Comparison of ENCODE assay signal across 9 mouse cellular contexts in the genomic region with DNA sequence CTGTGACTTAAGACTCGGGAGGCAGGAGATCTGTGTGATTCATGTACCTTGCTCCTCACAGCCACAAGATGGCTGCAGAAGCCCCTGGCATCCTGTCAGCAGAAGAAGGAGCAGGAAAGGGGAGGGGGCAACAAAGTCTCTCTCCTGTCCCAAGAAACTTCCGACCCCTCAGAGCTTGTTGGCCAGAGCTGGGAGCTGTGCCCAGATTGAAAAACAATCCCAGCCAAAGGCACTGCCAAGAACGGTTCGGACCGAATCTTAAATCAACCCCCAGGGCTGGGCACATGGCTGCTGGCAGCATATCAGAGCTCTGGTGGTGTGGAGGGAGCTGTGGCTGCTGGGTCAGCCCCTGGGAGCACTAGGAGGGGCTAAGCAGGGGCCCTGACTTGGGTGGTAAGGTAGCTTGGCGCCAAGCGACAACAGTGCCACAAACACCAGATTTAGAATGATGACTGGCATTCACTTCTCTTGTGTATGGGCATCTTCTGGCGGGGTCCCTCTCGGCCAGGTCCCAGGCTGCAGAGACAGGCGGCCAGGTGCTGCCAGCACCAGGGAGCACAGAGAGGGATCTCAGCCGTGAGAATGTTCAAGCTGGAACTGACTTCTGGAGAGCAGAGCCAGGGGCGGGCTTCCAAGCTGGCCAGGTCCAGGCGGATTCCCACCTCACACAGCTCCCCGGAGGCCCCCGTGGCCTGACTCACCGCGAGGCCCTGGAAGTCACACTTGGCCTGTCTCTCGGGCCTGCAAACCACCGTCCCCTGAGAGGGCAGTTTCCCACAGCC. TPM values are rescaled to one million over a fixed set of nuclear protein-coding genes. Genes with fewer than 3 reads are reported as not detected.
DNase-seq lines count a peak whose midpoint lies in the region; ATAC-seq and TF ChIP-seq lines count a peak whose summit lies in the region.
"Had no signal": no experiment of that assay in that cellular context is flagged by ENCODE, and none has a peak within 500 bp of the region (broad histone marks: within the 10 kb centered on the region; RNA-seq: fewer than 3 reads in every experiment).

No protein-coding gene starts in this region.

- H3K27me3 ChIP-seq in forebrain, postnatal 0 days (ENCODE audit: insufficient read depth, low read length) = no peaks in the 10 kb centered on the region
- H3K27me3 ChIP-seq in forebrain, embryonic 13.5 days = 0 out of 2 replicates have a peak, but pooled peaks cover 5% of the 10 kb centered on the region
- H3K27me3 ChIP-seq in midbrain, embryonic 14.5 days (ENCODE audit: control insufficient read depth, insufficient read depth, low read length) = no peaks in the 10 kb centered on the region
- H3K27me3 ChIP-seq in midbrain, embryonic 13.5 days = 0 out of 2 replicates have a peak, but pooled peaks cover 6% of the 10 kb centered on the region

- H3K36me3 ChIP-seq in forebrain, postnatal 0 days (ENCODE audit: insufficient read depth) = peaks cover 22% of the 10 kb centered on the region; the same call in 1 of the 2 replicates
- H3K36me3 ChIP-seq in forebrain, embryonic 13.5 days (ENCODE audit: poor library complexity, severe bottlenecking) = peaks cover 29% of the 10 kb centered on the region
- peaks cover 28% of the 10 kb centered on the region for H3K36me3 ChIP-seq in midbrain, embryonic 14.5 days (ENCODE audit: control insufficient read depth, insufficient read depth, low read length)
- H3K36me3 ChIP-seq in midbrain, embryonic 13.5 days = peaks cover 26% of the 10 kb centered on the region

- no peak overlapping the region for H3K4me3 ChIP-seq in forebrain, postnatal 0 days (ENCODE audit: low read depth, low read length)
- no peak overlapping the region for H3K4me3 ChIP-seq in forebrain, embryonic 13.5 days
- H3K4me3 ChIP-seq in midbrain, embryonic 14.5 days (replicated peaks; ENCODE audit: low read depth, low read length) = no peak overlapping the region
- H3K4me3 ChIP-seq in midbrain, embryonic 13.5 days (replicated peaks) = no peak overlapping the region

- H3K9me3 ChIP-seq in forebrain, postnatal 0 days (ENCODE audit: low read length) = no peaks in the 10 kb centered on the region
- no peaks in the 10 kb centered on the region for H3K9me3 ChIP-seq in forebrain, embryonic 13.5 days (replicated peaks)
- H3K9me3 ChIP-seq in midbrain, embryonic 14.5 days (ENCODE audit: control insufficient read depth, low read length) = no peaks in the 10 kb centered on the region
- no peaks in the 10 kb centered on the region for H3K9me3 ChIP-seq in midbrain, embryonic 13.5 days

- peak; percentile 68 for DNase-seq in forebrain, postnatal 0 days
- peak; percentile 53 for DNase-seq in midbrain, embryonic 14.5 days
- DNase-seq in gastrocnemius, adult 18-20 months (ENCODE audit: low spot score) = peak; percentile 68
- DNase-seq in left cerebral cortex, postnatal 4 days = peak; percentile 84
- DNase-seq in thymus, postnatal 25 days = no peak

- peak; percentile 82 for ATAC-seq in forebrain, postnatal 0 days
- ATAC-seq in forebrain, embryonic 13.5 days = no peak
- ATAC-seq in midbrain, embryonic 14.5 days (ENCODE audit: low FRiP score, low TSS enrichment) = no peak
- ATAC-seq in midbrain, embryonic 13.5 days = no peak
- no peak for ATAC-seq in megakaryocyte-erythroid progenitor cell, adult 5-6 weeks (replicated peaks; ENCODE audit: low FRiP score, low TSS enrichment, poor library complexity, severe bottlenecking)

- H3K9ac ChIP-seq in forebrain, postnatal 0 days = no peak overlapping the region
- H3K9ac ChIP-seq in forebrain, embryonic 13.5 days = no peak overlapping the region
- H3K9ac ChIP-seq in midbrain, embryonic 14.5 days (replicated peaks; ENCODE audit: low read length) = no peak overlapping the region; the same call in 1 of the 2 replicates
- no peak overlapping the region for H3K9ac ChIP-seq in midbrain, embryonic 13.5 days (replicated peaks)

- H3K27ac ChIP-seq in forebrain, postnatal 0 days (ENCODE audit: low read depth, low read length) = no peak overlapping the region; the same call in 1 of the 2 replicates
- no peak overlapping the region for H3K27ac ChIP-seq in forebrain, embryonic 13.5 days
- H3K27ac ChIP-seq in midbrain, embryonic 14.5 days (replicated peaks; ENCODE audit: low read depth, low read length) = no peak overlapping the region
- no peak overlapping the region for H3K27ac ChIP-seq in midbrain, embryonic 13.5 days

- intact Hi-C loops in left cerebral cortex, postnatal 4 days (cut with DNase I) = no loop called here

- WGBS in forebrain, postnatal 0 days = 57% methylated on average over 19 of the region's 19 CpGs
- 72% methylated on average over 19 of the region's 19 CpGs for WGBS in forebrain, embryonic 13.5 days
- 73% methylated on average over 19 of the region's 19 CpGs for WGBS in midbrain, embryonic 14.5 days
- WGBS in midbrain, embryonic 13.5 days = 74% methylated on average over 19 of the region's 19 CpGs

- no peak overlapping the region for H3K4me2 ChIP-seq in forebrain, postnatal 0 days (ENCODE audit: low read depth)
- H3K4me2 ChIP-seq in forebrain, embryonic 13.5 days = no peak overlapping the region
- H3K4me2 ChIP-seq in midbrain, embryonic 14.5 days (ENCODE audit: low read length) = no peak overlapping the region
- H3K4me2 ChIP-seq in midbrain, embryonic 13.5 days (replicated peaks) = no peak overlapping the region

- H3K4me1 ChIP-seq in forebrain, postnatal 0 days (ENCODE audit: insufficient read depth) = no peaks in the 10 kb centered on the region
- H3K4me1 ChIP-seq in forebrain, embryonic 13.5 days = no peaks in the 10 kb centered on the region
- no peaks in the 10 kb centered on the region for H3K4me1 ChIP-seq in midbrain, embryonic 14.5 days (ENCODE audit: control insufficient read depth, insufficient read depth, low read length)
- H3K4me1 ChIP-seq in midbrain, embryonic 13.5 days (replicated peaks) = no peaks in the 10 kb centered on the region

- TF ChIP-seq CTCF in forebrain, postnatal 0 days (IDR thresholded peaks at IDR 0.05; ENCODE audit: low read depth) = peak; percentile 23; the same call in 1 of the 2 replicates

RNA-seq across cellular contexts. Expression of a gene that starts 8.5 kb away (rescaled TPM):
- total RNA-seq in forebrain, postnatal 0 days (2014; rRNA removed) = 41.2 and 51.7 TPM in 2 replicates
- polyA plus RNA-seq in forebrain, postnatal 0 days (2015; fragmentation: Nextera tagmentation; extraction: Ambion mirVana) = 43.8 and 52.9 TPM in 2 replicates
- polyA plus RNA-seq in forebrain, embryonic 13.5 days (2015; fragmentation: Nextera tagmentation; extraction: Ambion mirVana) = 23.4 and 28.2 TPM in 2 replicates
- 43.9 and 51.7 TPM in 2 replicates for polyA plus RNA-seq in midbrain, embryonic 14.5 days (2014; fragmentation: Nextera tagmentation; extraction: Ambion mirVana)
- polyA plus RNA-seq in midbrain, embryonic 13.5 days (2015; fragmentation: Nextera tagmentation; extraction: Ambion mirVana) = 33.9 and 36.1 TPM in 2 replicates
- total RNA-seq in gastrocnemius, adult 18-20 months (2021) = 1 to 10 TPM; 7.7 to 8.4 TPM
- 100 to 1,000 TPM; 109 TPM for total RNA-seq in left cerebral cortex, postnatal 4 days (2021)
- total RNA-seq in megakaryocyte-erythroid progenitor cell, adult 5-6 weeks (2014; fragmentation: Nextera tagmentation) = 15.6 and 21.7 TPM in 2 replicates
- 1.1 and 1.3 TPM in 2 replicates for total RNA-seq in megakaryocyte-erythroid progenitor cell, adult 5-6 weeks (2017)

RNA-seq across cellular contexts. Expression of a gene that starts 28.9 kb away (rescaled TPM):
- total RNA-seq in forebrain, postnatal 0 days (2014; rRNA removed) = 29.9 and 34.8 TPM in 2 replicates
- 30.8 and 35.3 TPM in 2 replicates for polyA plus RNA-seq in forebrain, postnatal 0 days (2015; fragmentation: Nextera tagmentation; extraction: Ambion mirVana)
- 15.3 and 16.4 TPM in 2 replicates for polyA plus RNA-seq in forebrain, embryonic 13.5 days (2015; fragmentation: Nextera tagmentation; extraction: Ambion mirVana)
- polyA plus RNA-seq in midbrain, embryonic 14.5 days (2014; fragmentation: Nextera tagmentation; extraction: Ambion mirVana) = 24.2 and 27.2 TPM in 2 replicates
- polyA plus RNA-seq in midbrain, embryonic 13.5 days (2015; fragmentation: Nextera tagmentation; extraction: Ambion mirVana) = 19.3 and 22.2 TPM in 2 replicates
- 1 to 10 TPM; 7.7 to 8.3 TPM for total RNA-seq in gastrocnemius, adult 18-20 months (2021)
- 10 to 100 TPM; 26.3 to 28.7 TPM for total RNA-seq in left cerebral cortex, postnatal 4 days (2021)
- total RNA-seq in megakaryocyte-erythroid progenitor cell, adult 5-6 weeks (2014; fragmentation: Nextera tagmentation) = 8.4 and 9.5 TPM in 2 replicates
- total RNA-seq in megakaryocyte-erythroid progenitor cell, adult 5-6 weeks (2017) = 6.0 and 8.2 TPM in 2 replicates

RNA-seq across cellular contexts. Expression of a gene that starts 39.3 kb away (rescaled TPM):
- 96.0 and 115 TPM in 2 replicates for total RNA-seq in forebrain, postnatal 0 days (2014; rRNA removed)
- polyA plus RNA-seq in forebrain, postnatal 0 days (2015; fragmentation: Nextera tagmentation; extraction: Ambion mirVana) = 147 and 150 TPM in 2 replicates
- polyA plus RNA-seq in forebrain, embryonic 13.5 days (2015; fragmentation: Nextera tagmentation; extraction: Ambion mirVana) = 32.5 and 38.0 TPM in 2 replicates
- 104 and 143 TPM in 2 replicates for polyA plus RNA-seq in midbrain, embryonic 14.5 days (2014; fragmentation: Nextera tagmentation; extraction: Ambion mirVana)
- polyA plus RNA-seq in midbrain, embryonic 13.5 days (2015; fragmentation: Nextera tagmentation; extraction: Ambion mirVana) = 60.6 and 61.5 TPM in 2 replicates
- not detected for total RNA-seq in gastrocnemius, adult 18-20 months (2021)
- 10 to 100 TPM; 65.7 to 80.3 TPM for total RNA-seq in left cerebral cortex, postnatal 4 days (2021)
- total RNA-seq in megakaryocyte-erythroid progenitor cell, adult 5-6 weeks (2014; fragmentation: Nextera tagmentation) = not detected in 2 replicates
- total RNA-seq in megakaryocyte-erythroid progenitor cell, adult 5-6 weeks (2017) = not detected in 2 replicates
- total RNA-seq: G1E had no signal

RNA-seq across cellular contexts. Expression of a gene that starts 45.1 kb away (rescaled TPM):
- total RNA-seq in forebrain, postnatal 0 days (2014; rRNA removed) = 6.5 and 20.9 TPM in 2 replicates
- polyA plus RNA-seq in forebrain, postnatal 0 days (2015; fragmentation: Nextera tagmentation; extraction: Ambion mirVana) = 24.6 and 34.5 TPM in 2 replicates
- polyA plus RNA-seq in forebrain, embryonic 13.5 days (2015; fragmentation: Nextera tagmentation; extraction: Ambion mirVana) = 0.86 and 0.92 TPM in 2 replicates
- polyA plus RNA-seq in midbrain, embryonic 14.5 days (2014; fragmentation: Nextera tagmentation; extraction: Ambion mirVana) = 2.1 and 3.0 TPM in 2 replicates
- 0.97 and 1.1 TPM in 2 replicates for polyA plus RNA-seq in midbrain, embryonic 13.5 days (2015; fragmentation: Nextera tagmentation; extraction: Ambion mirVana)
- 1 to 10 TPM; 2.8 to 2.9 TPM for total RNA-seq in gastrocnemius, adult 18-20 months (2021)
- 10 to 100 TPM; 22.3 to 32.3 TPM for total RNA-seq in left cerebral cortex, postnatal 4 days (2021)
- total RNA-seq in megakaryocyte-erythroid progenitor cell, adult 5-6 weeks (2014; fragmentation: Nextera tagmentation) = 0.30 and 2.3 TPM in 2 replicates
- total RNA-seq in megakaryocyte-erythroid progenitor cell, adult 5-6 weeks (2017) = not detected in 2 replicates
- total RNA-seq: G1E had no signal
- polyA plus RNA-seq: G1E had no signal

RNA-seq across cellular contexts. Expression of a gene that starts 58.7 kb away (rescaled TPM):
- total RNA-seq in forebrain, postnatal 0 days (2014; rRNA removed) = 130 and 148 TPM in 2 replicates
- 200 and 247 TPM in 2 replicates for polyA plus RNA-seq in forebrain, postnatal 0 days (2015; fragmentation: Nextera tagmentation; extraction: Ambion mirVana)
- polyA plus RNA-seq in forebrain, embryonic 13.5 days (2015; fragmentation: Nextera tagmentation; extraction: Ambion mirVana) = 150 and 154 TPM in 2 replicates
- polyA plus RNA-seq in midbrain, embryonic 14.5 days (2014; fragmentation: Nextera tagmentation; extraction: Ambion mirVana) = 152 and 190 TPM in 2 replicates
- 152 and 155 TPM in 2 replicates for polyA plus RNA-seq in midbrain, embryonic 13.5 days (2015; fragmentation: Nextera tagmentation; extraction: Ambion mirVana)
- 100 to 1,000 TPM; 170 TPM for total RNA-seq in gastrocnemius, adult 18-20 months (2021)
- total RNA-seq in left cerebral cortex, postnatal 4 days (2021) = 100 to 1,000 TPM; 109 to 116 TPM
- total RNA-seq in megakaryocyte-erythroid progenitor cell, adult 5-6 weeks (2014; fragmentation: Nextera tagmentation) = 53.5 and 57.0 TPM in 2 replicates
- 25.8 and 48.7 TPM in 2 replicates for total RNA-seq in megakaryocyte-erythroid progenitor cell, adult 5-6 weeks (2017)

Comparison
In these comparisons a context has a peak if more than half of its experiments do, and no peak if none do; other contexts are left out.
1. RNA of a gene that starts 39.3 kb away (total RNA-seq): 96.0 to 115 TPM in forebrain, postnatal 0 days and 65.7 to 80.3 TPM in left cerebral cortex, postnatal 4 days; not detected in gastrocnemius, adult 18-20 months and not detected in megakaryocyte-erythroid progenitor cell, adult 5-6 weeks; every median in the first group is over 10 times any median in the second.